Mouse (Mus musculus): Measurements from ENCODE around the gene Zkscan2. TPM values are rescaled to one million over a fixed set of nuclear protein-coding genes. Genes with fewer than 3 reads are reported as not detected.

Gene Zkscan2
- polyA plus RNA-seq, 1 experiment from 2014 or later, result 1.4 TPM

GRCm38 (mm10) chr7:123499481-123500238 is 589 bp downstream of the Zkscan2 start:
- Histone ChIP-seq H3K4me2 (ENCODE audit: low read length) (peak overlapping the region; percentile 96), H3K36me3 (ENCODE audit: insufficient read depth, low read length) (peaks cover 4% of the 10 kb centered on the region; the same call in 1 of the 2 replicates), H3K4me1 (replicated peaks; ENCODE audit: insufficient read depth, low read length) (no peaks in the 10 kb centered on the region), H3K27me3 (ENCODE audit: insufficient read depth, low read length) (no peaks in the 10 kb centered on the region), H3K27ac (no peak overlapping the region), H3K4me3 (replicated peaks; ENCODE audit: low read depth, low read length) (peak overlapping the region; percentile 52), H3K9me3 (replicated peaks; ENCODE audit: low read length) (no peaks in the 10 kb centered on the region), H3K9ac (ENCODE audit: low read depth, low read length) (peak overlapping the region; percentile 59)
- 35% methylated on average over 19 of the region's 19 CpGs for WGBS
- no peak for TF ChIP-seq CTCF (IDR thresholded peaks at IDR 0.05; ENCODE audit: low read depth)
- DNase-seq (ENCODE audit: low spot score) (no peak), ATAC-seq (replicated peaks; ENCODE audit: low FRiP score, low read depth) (no peak)

- H3K4me2 ChIP-seq (ENCODE audit: low read length), result 0 out of 2 replicates have a peak overlapping the region, but pooled peaks have one; percentile 4
- no peaks in the 10 kb centered on the region for H3K4me1 ChIP-seq (replicated peaks; ENCODE audit: insufficient read depth, low read length)
- TF ChIP-seq CTCF (IDR thresholded peaks at IDR 0.05; ENCODE audit: low read depth), result no peak
- peak; percentile 10 for DNase-seq (ENCODE audit: low spot score)
- H3K36me3 ChIP-seq (ENCODE audit: insufficient read depth, low read length), result no peaks in the 10 kb centered on the region
- no peaks in the 10 kb centered on the region for H3K27me3 ChIP-seq (ENCODE audit: insufficient read depth, low read length)
- no peak for ATAC-seq (replicated peaks; ENCODE audit: low FRiP score, low read depth)
- no peak overlapping the region for H3K27ac ChIP-seq
- H3K4me3 ChIP-seq (replicated peaks; ENCODE audit: low read depth, low read length), result no peak overlapping the region
- H3K9me3 ChIP-seq (replicated peaks; ENCODE audit: low read length), result no peaks in the 10 kb centered on the region
- no peak overlapping the region for H3K9ac ChIP-seq (ENCODE audit: low read depth, low read length)
- 65% methylated on average over 5 of the region's 5 CpGs for WGBS
Observed at GRCm38 (mm10) chr7:123487703-123488102, 12.5 kb downstream of the Zkscan2 start.

DNA sequence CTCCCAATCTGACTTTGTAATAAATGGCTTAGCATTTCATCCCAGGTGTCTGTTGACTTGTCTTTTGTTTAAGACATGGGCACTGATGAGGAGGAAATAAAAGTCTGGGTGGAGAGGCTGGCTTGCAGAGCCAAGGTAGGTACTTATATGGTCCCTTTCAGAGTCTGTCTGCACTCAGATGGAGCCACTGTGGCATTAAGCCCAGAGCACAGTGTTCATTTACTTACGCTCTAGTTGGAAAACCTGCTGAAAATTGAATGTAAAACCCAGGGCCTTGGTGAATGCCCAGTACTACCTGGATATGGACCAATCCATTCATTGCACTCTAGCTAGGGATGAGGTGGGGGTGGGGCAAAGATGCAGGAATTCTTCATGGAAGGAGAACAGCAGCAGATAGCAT is 32.3 kb downstream of the Zkscan2 start:
- no peak for ATAC-seq (replicated peaks; ENCODE audit: low FRiP score, low read depth)
- Histone ChIP-seq H3K27ac (no peak overlapping the region), H3K27me3 (ENCODE audit: insufficient read depth, low read length) (no peaks in the 10 kb centered on the region), H3K9ac (ENCODE audit: low read depth, low read length) (no peak overlapping the region), H3K36me3 (ENCODE audit: insufficient read depth, low read length) (no peaks in the 10 kb centered on the region), H3K4me2 (ENCODE audit: low read length) (no peak overlapping the region), H3K4me1 (replicated peaks; ENCODE audit: insufficient read depth, low read length) (no peaks in the 10 kb centered on the region), H3K4me3 (replicated peaks; ENCODE audit: low read depth, low read length) (no peak overlapping the region), H3K9me3 (replicated peaks; ENCODE audit: low read length) (no peaks in the 10 kb centered on the region)
- no peak for TF ChIP-seq CTCF (IDR thresholded peaks at IDR 0.05; ENCODE audit: low read depth)
- DNase-seq (ENCODE audit: low spot score), result no peak
- WGBS, result 100% methylated on average over 1 of the region's 1 CpGs

DNA sequence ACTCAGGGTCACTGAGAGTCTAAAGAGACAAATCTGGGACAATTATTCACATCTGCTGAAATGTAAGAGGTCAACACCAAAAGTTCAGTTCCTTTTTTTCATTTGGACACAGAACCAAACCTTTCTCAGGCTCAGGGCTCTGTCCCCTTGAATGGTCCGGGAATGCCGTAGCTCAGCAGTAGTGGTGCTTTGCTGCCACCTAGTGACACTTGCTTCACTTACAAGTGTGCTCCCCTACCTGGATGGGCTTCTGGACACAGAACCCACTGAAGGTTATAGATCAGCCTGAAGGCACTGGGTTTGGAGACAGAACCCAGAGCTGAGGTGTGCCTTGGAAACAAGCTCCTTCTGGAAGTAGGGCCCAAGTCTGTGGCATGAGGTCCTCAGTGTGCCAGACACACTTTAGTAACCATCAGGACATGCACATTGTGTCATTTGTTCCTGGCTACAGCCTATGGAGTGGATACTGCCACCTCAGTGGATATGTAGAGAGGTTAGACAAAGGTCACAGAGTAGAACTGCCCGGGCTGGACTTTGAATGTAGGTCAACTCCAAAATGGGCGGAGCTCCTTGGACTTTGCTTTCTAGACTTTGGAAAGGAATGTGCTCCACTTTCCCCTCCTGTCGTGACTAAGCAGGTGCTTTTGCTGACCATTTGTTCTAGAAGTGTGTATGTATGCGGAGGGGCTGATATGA is 34.4 kb downstream of the Zkscan2 start:
- peak; percentile 86 for DNase-seq (ENCODE audit: low spot score)
- no peaks in the 10 kb centered on the region for H3K9me3 ChIP-seq (replicated peaks; ENCODE audit: low read length)
- H3K27ac ChIP-seq, result no peak overlapping the region
- H3K27me3 ChIP-seq (ENCODE audit: insufficient read depth, low read length), result no peaks in the 10 kb centered on the region
- H3K36me3 ChIP-seq (ENCODE audit: insufficient read depth, low read length), result no peaks in the 10 kb centered on the region
- ATAC-seq (replicated peaks; ENCODE audit: low FRiP score, low read depth), result peak; percentile 75
- H3K4me1 ChIP-seq (replicated peaks; ENCODE audit: insufficient read depth, low read length), result no peaks in the 10 kb centered on the region
- no peak overlapping the region for H3K4me3 ChIP-seq (replicated peaks; ENCODE audit: low read depth, low read length)
- TF ChIP-seq CTCF (IDR thresholded peaks at IDR 0.05; ENCODE audit: low read depth), result peak; percentile 97
- 31% methylated on average over 6 of the region's 6 CpGs for WGBS
- H3K4me2 ChIP-seq (ENCODE audit: low read length), result no peak overlapping the region
- no peak overlapping the region for H3K9ac ChIP-seq (ENCODE audit: low read depth, low read length)

GRCm38 (mm10) chr7:123463569-123463968 is 36.7 kb downstream of the Zkscan2 start:
- no peak overlapping the region for H3K4me2 ChIP-seq (ENCODE audit: low read length)
- no peak for TF ChIP-seq CTCF (IDR thresholded peaks at IDR 0.05; ENCODE audit: low read depth)
- no peak for DNase-seq (ENCODE audit: low spot score)
- no peak overlapping the region for H3K9ac ChIP-seq (ENCODE audit: low read depth, low read length)
- no peak overlapping the region for H3K27ac ChIP-seq
- ATAC-seq (replicated peaks; ENCODE audit: low FRiP score, low read depth), result no peak
- H3K9me3 ChIP-seq (replicated peaks; ENCODE audit: low read length), result no peaks in the 10 kb centered on the region
- H3K36me3 ChIP-seq (ENCODE audit: insufficient read depth, low read length), result no peaks in the 10 kb centered on the region
- H3K27me3 ChIP-seq (ENCODE audit: insufficient read depth, low read length), result no peaks in the 10 kb centered on the region
- WGBS, result 81% methylated on average over 4 of the region's 4 CpGs
- no peak overlapping the region for H3K4me3 ChIP-seq (replicated peaks; ENCODE audit: low read depth, low read length)
- H3K4me1 ChIP-seq (replicated peaks; ENCODE audit: insufficient read depth, low read length), result no peaks in the 10 kb centered on the region

- H3K4me3 ChIP-seq (replicated peaks; ENCODE audit: low read depth, low read length), result no peak within 1 kb of the TSS
- TF ChIP-seq CTCF (IDR thresholded peaks at IDR 0.05; ENCODE audit: low read depth), result no peak
- H3K27ac ChIP-seq, result no peak within 1 kb of the TSS
- DNase-seq (ENCODE audit: low spot score), result peak; percentile 29
- H3K4me2 ChIP-seq (ENCODE audit: low read length), result no peak within 1 kb of the TSS
- no peaks in the 10 kb centered on the region for H3K4me1 ChIP-seq (replicated peaks; ENCODE audit: insufficient read depth, low read length)
- ATAC-seq (replicated peaks; ENCODE audit: low FRiP score, low read depth), result no peak
- H3K36me3 ChIP-seq (ENCODE audit: insufficient read depth, low read length), result no peaks in the 10 kb centered on the region
- H3K9ac ChIP-seq (ENCODE audit: low read depth, low read length), result no peak within 1 kb of the TSS
- no peaks in the 10 kb centered on the region for H3K27me3 ChIP-seq (ENCODE audit: insufficient read depth, low read length)
- no peaks in the 10 kb centered on the region for H3K9me3 ChIP-seq (replicated peaks; ENCODE audit: low read length)
- WGBS, result 56% methylated on average over 9 of the region's 9 CpGs
Observed at GRCm38 (mm10) chr7:123462070-123462501, 38.2 kb downstream of the Zkscan2 start, which contains the start of gene Aqp8. Gene Aqp8 (plus strand): TSS chr7:123462291.
